Mouse (Mus musculus): ENCODE measurements at regions not wholly inside any gene's neighbourhood (a gene's known extent, or its start where the extent isn't known, plus 50 kb on each side); places are given as distances from the start of the nearest gene placed in this dataset.

GRCm38 (mm10) chr2:30525295-30525694 lies 51.3 kb upstream of the Ier5l start:
- TF ChIP-seq CTCF (IDR thresholded peaks at IDR 0.05; ENCODE audit: control insufficient read depth, insufficient read depth, insufficient replicate concordance, low read depth, low read length), result no peak
- TF ChIP-seq POLR2A (IDR thresholded peaks at IDR 0.05; ENCODE audit: control insufficient read depth, low read depth, low read length), result no peak
